Mouse (Mus musculus): Measurements from ENCODE around the gene Anapc13.

Anapc13 gene

DNA sequence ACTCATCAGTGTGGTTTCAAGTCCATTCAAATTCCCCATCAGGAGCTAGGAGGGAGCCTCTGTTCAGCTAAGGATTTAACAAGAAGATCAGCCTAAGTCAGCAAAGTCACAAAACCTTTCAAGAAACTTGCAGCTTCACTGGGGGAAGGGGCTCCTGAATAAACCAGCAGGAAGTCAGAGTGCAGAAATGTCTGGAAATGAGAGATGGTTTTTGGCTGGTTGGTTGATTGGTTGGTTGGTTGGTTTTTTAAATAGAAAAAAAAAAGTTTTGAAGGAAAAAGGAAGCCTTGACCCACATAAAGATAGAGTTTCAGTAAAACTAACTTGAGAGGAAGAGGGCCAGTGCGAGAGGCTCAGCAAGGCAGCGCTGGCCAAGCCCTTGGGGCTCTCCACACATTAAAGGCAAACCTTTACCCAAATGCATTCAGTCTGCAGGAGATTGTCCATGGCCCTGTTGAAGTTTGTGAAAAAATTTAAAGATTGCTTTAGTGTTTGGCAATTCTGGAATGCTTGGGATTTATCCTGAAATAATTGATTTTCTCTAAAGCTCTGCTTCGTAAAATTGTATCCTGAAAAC, 19.1 kb downstream of the Anapc13 start:
- no peak for TF ChIP-seq POU5F1 (IDR thresholded peaks at IDR 0.05; ENCODE audit: borderline replicate concordance, low read length)
- TF ChIP-seq NANOG (IDR thresholded peaks at IDR 0.05; ENCODE audit: borderline replicate concordance, low read length), result no peak
- no peak for TF ChIP-seq CTCF (conservative IDR thresholded peaks at IDR 0.05; ENCODE audit: low read length)
- no peaks in the 10 kb centered on the region for H3K36me3 ChIP-seq (ENCODE audit: insufficient read depth, low read length)
- no peaks in the 10 kb centered on the region for H3K27me3 ChIP-seq (ENCODE audit: insufficient read depth, low read length)
- H3K4me3 ChIP-seq (replicated peaks; ENCODE audit: low read length), result no peak overlapping the region
- H3K4me1 ChIP-seq (replicated peaks; ENCODE audit: low read depth, low read length), result peaks cover 11% of the 10 kb centered on the region; the same call in 1 of the 2 replicates
- no peaks in the 10 kb centered on the region for H3K9me3 ChIP-seq (ENCODE audit: low read length)

- peaks cover 11% of the 10 kb centered on the region; the same call in 1 of the 2 replicates for H3K4me1 ChIP-seq (replicated peaks; ENCODE audit: low read depth, low read length)
- no peaks in the 10 kb centered on the region for H3K36me3 ChIP-seq (ENCODE audit: insufficient read depth, low read length)
- H3K9me3 ChIP-seq (ENCODE audit: low read length), result no peaks in the 10 kb centered on the region
- no peak overlapping the region for H3K4me3 ChIP-seq (replicated peaks; ENCODE audit: low read length)
- H3K27me3 ChIP-seq (ENCODE audit: insufficient read depth, low read length), result peaks cover 7% of the 10 kb centered on the region
- TF ChIP-seq POU5F1 (IDR thresholded peaks at IDR 0.05; ENCODE audit: borderline replicate concordance, low read length) (no peak), CTCF (conservative IDR thresholded peaks at IDR 0.05; ENCODE audit: low read length) (no peak), NANOG (IDR thresholded peaks at IDR 0.05; ENCODE audit: borderline replicate concordance, low read length) (no peak)
These were observed 20.9 kb downstream of the Anapc13 start for GRCm38 (mm10) chr9:102647010-102647409.

DNA sequence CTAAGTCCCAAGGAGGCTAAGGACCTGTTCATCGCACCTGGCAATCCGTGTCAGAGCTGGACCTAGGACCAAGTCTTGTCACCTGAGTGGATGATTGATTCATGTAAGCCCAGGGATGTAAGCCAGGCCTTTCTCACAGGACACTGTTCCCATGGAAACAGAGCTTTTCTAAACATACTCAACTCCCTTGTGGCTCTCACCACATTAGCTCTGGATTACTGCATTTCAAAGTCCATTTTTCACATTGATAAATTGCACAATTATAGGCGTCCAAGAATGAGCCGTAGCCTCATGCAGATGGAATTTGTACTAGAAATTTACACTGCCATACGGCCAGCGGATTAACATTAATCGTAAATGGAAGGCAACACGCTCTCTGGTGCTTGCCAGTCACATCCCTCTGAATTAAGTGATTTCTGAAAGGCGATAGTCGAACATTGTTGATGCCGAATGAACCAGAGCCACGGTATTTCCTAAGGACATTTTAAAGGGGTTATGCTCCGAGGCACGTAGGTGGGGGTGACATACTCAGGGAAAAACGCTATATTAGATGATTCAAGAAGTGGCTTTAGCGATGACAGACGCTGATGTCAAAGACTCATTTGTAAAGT, 23.9 kb downstream of the Anapc13 start:
- Histone ChIP-seq H3K4me1 (replicated peaks; ENCODE audit: low read depth, low read length) (no peaks in the 10 kb centered on the region), H3K36me3 (ENCODE audit: insufficient read depth, low read length) (no peaks in the 10 kb centered on the region), H3K4me3 (replicated peaks; ENCODE audit: low read length) (no peak overlapping the region), H3K27me3 (ENCODE audit: insufficient read depth, low read length) (peaks cover 7% of the 10 kb centered on the region), H3K9me3 (ENCODE audit: low read length) (peaks cover 3% of the 10 kb centered on the region; the same call in 1 of the 2 replicates)
- TF ChIP-seq CTCF (conservative IDR thresholded peaks at IDR 0.05; ENCODE audit: low read length) (no peak), NANOG (IDR thresholded peaks at IDR 0.05; ENCODE audit: borderline replicate concordance, low read length) (no peak), POU5F1 (IDR thresholded peaks at IDR 0.05; ENCODE audit: borderline replicate concordance, low read length) (no peak)

DNA sequence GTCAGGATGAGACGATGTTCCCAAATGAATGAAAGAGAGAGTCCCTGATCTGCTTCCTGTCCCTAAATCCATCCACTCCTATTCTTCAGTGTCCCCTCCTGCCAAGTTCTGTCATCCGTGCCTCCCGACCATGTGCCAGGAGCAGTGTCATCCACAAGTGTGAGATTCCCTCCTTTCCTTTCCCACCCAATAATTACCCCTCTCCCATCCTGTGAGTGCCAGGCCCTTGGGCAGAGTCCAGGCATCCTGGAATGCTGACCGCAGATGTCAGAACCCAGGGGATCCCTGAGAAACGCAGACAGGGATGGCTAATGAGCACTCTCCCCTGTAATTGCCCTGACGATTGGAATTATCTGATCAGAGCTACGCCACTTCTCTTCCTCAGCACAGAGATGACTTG, 24.5 kb downstream of the Anapc13 start:
- Histone ChIP-seq H3K9me3 (ENCODE audit: low read length) (peaks cover 3% of the 10 kb centered on the region; the same call in 1 of the 2 replicates), H3K4me3 (replicated peaks; ENCODE audit: low read length) (no peak overlapping the region), H3K4me1 (replicated peaks; ENCODE audit: low read depth, low read length) (no peaks in the 10 kb centered on the region), H3K36me3 (ENCODE audit: insufficient read depth, low read length) (no peaks in the 10 kb centered on the region), H3K27me3 (ENCODE audit: insufficient read depth, low read length) (peaks cover 7% of the 10 kb centered on the region)
- TF ChIP-seq NANOG (IDR thresholded peaks at IDR 0.05; ENCODE audit: borderline replicate concordance, low read length) (no peak), CTCF (conservative IDR thresholded peaks at IDR 0.05; ENCODE audit: low read length) (no peak), POU5F1 (IDR thresholded peaks at IDR 0.05; ENCODE audit: borderline replicate concordance, low read length) (no peak)

DNA sequence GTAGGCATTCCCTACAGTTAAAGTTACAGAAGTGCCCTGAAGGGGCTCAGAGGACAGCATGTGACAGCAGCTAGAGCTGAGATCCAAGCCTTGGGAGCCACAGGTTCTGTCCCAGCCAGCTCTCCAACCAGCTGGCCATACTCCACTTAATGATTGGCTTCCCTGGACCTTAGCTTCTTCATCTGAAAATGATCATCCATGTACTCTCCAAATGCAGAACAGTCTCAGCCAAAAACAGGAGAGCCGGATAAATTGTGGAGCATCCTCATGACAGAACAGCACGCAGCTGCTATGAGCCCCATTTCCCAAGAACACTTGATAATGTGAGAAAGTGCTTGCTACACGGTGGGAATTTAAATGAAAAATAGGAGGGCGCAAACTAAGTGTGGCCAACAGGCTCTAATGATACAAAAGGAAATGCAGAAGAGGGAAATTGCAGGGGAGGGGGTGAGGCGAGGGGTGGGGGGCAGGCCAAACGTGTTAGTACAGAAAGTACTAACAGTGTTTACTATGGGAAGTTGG, 25.2 kb downstream of the Anapc13 start:
- peaks cover 7% of the 10 kb centered on the region for H3K27me3 ChIP-seq (ENCODE audit: insufficient read depth, low read length)
- TF ChIP-seq POU5F1 (IDR thresholded peaks at IDR 0.05; ENCODE audit: borderline replicate concordance, low read length) (no peak), NANOG (IDR thresholded peaks at IDR 0.05; ENCODE audit: borderline replicate concordance, low read length) (no peak), CTCF (conservative IDR thresholded peaks at IDR 0.05; ENCODE audit: low read length) (no peak)
- H3K9me3 ChIP-seq (ENCODE audit: low read length), result peaks cover 3% of the 10 kb centered on the region; the same call in 1 of the 2 replicates
- no peaks in the 10 kb centered on the region for H3K36me3 ChIP-seq (ENCODE audit: insufficient read depth, low read length)
- H3K4me3 ChIP-seq (replicated peaks; ENCODE audit: low read length), result no peak overlapping the region
- no peaks in the 10 kb centered on the region for H3K4me1 ChIP-seq (replicated peaks; ENCODE audit: low read depth, low read length)

DNA sequence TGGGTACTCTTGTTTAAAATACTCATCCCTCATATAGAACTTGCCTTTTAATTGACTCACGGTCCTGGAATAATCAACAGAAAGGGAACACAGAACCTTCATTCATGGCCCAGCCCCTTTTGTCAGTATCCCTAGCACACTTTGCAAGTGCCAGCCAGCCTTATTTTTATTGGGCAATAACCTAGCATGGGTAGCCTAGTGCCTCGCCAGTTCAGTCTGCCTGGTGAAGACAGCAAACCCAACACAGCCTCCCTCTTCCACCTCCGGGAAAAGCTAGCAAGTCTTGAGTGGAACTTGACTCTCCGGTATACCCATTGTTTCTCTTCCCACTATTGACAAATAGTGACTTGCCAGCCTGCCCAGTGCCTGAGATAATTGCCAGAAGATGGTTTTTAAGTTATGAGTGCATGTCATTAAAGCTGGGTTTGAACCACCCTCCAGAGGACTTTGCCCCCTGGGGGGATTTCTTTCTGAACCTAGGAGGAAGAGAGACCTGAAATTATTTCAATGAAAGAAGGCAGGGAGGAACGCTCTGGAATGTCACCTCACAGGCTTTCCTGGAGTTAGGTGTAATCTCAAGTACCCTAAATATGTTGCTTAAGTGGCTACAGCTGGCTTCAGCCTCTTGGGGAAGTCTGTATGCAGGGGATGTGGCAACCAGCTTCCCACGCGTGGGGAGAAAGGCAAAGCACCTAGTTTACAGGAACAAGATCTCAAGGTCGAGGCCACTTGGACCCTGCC, 30.4 kb downstream of the Anapc13 start:
- no peaks in the 10 kb centered on the region for H3K27me3 ChIP-seq (ENCODE audit: insufficient read depth, low read length)
- 0 out of 2 replicates have a peak, but pooled peaks cover 2% of the 10 kb centered on the region for H3K4me1 ChIP-seq (replicated peaks; ENCODE audit: low read depth, low read length)
- peaks cover 3% of the 10 kb centered on the region; the same call in 1 of the 2 replicates for H3K9me3 ChIP-seq (ENCODE audit: low read length)
- no peak for TF ChIP-seq CTCF (conservative IDR thresholded peaks at IDR 0.05; ENCODE audit: low read length)
- no peak overlapping the region for H3K4me3 ChIP-seq (replicated peaks; ENCODE audit: low read length)
- no peaks in the 10 kb centered on the region for H3K36me3 ChIP-seq (ENCODE audit: insufficient read depth, low read length)

DNA sequence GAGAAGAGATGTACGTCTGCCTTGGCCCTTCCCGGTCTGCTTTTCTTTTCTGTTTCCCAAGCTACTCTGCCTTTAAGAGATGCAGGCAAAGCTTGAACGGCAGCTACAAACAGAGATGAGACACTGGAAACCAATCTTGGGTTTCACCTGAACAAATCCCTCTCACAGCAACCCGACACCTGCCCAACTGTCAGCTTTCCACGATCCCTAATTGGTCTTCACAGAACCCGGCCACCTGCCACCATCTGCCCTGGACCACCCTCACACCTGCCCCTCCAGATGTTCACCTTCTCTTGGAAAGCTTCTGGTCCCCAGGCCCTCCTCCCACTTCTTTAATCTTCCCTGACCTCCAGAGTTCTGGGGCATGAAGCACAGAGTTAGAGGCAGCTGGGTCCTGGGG, 42.0 kb downstream of the Anapc13 start:
- TF ChIP-seq POU5F1 (IDR thresholded peaks at IDR 0.05; ENCODE audit: borderline replicate concordance, low read length) (no peak), NANOG (IDR thresholded peaks at IDR 0.05; ENCODE audit: borderline replicate concordance, low read length) (no peak), CTCF (conservative IDR thresholded peaks at IDR 0.05; ENCODE audit: low read length) (no peak)
- H3K4me3 ChIP-seq (replicated peaks; ENCODE audit: low read length), result no peak overlapping the region; the same call in 1 of the 2 replicates
- H3K36me3 ChIP-seq (ENCODE audit: insufficient read depth, low read length), result no peaks in the 10 kb centered on the region
- H3K9me3 ChIP-seq (ENCODE audit: low read length), result no peaks in the 10 kb centered on the region
- peaks cover 21% of the 10 kb centered on the region for H3K27me3 ChIP-seq (ENCODE audit: insufficient read depth, low read length)
- peaks cover 45% of the 10 kb centered on the region for H3K4me1 ChIP-seq (replicated peaks; ENCODE audit: low read depth, low read length)

- Histone ChIP-seq H3K4me1 (replicated peaks; ENCODE audit: low read depth, low read length) (peaks cover 53% of the 10 kb centered on the region), H3K27me3 (ENCODE audit: insufficient read depth, low read length) (peaks cover 21% of the 10 kb centered on the region), H3K9me3 (ENCODE audit: low read length) (no peaks in the 10 kb centered on the region), H3K4me3 (replicated peaks; ENCODE audit: low read length) (no peak overlapping the region), H3K36me3 (ENCODE audit: insufficient read depth, low read length) (no peaks in the 10 kb centered on the region)
- TF ChIP-seq CTCF (conservative IDR thresholded peaks at IDR 0.05; ENCODE audit: low read length), result no peak
- TF ChIP-seq NANOG (IDR thresholded peaks at IDR 0.05; ENCODE audit: borderline replicate concordance, low read length), result no peak
- no peak for TF ChIP-seq POU5F1 (IDR thresholded peaks at IDR 0.05; ENCODE audit: borderline replicate concordance, low read length)
These were observed 42.8 kb downstream of the Anapc13 start for GRCm38 (mm10) chr9:102668906-102669305.

Measured in E14TG2a.4 (cell line).